Mouse (Mus musculus): ENCODE data around the gene Fgf8.

- TF ChIP-seq POLR2A (IDR thresholded peaks at IDR 0.05; ENCODE audit: low read depth, low read length), result no peak
- no peak for TF ChIP-seq CTCF (conservative IDR thresholded peaks at IDR 0.05; ENCODE audit: insufficient read depth, insufficient read length, low read depth, low read length)
Measured at GRCm38 (mm10) chr19:45727231-45727630, 15.5 kb downstream of the Fgf8 start.

Data from kidney, adult 2 months (tissue).